Mouse (Mus musculus) heart, postnatal 0 days (tissue): ENCODE results near the gene Sec22b.

Source experiments
- CTCF ChIP-seq: IDR thresholded peaks from 2 replicates; pipeline ENCODE4 v1.5.1; 2016; ENCODE audit warnings: antibody characterized with exemption, control low read depth, low read depth
- EP300 ChIP-seq: IDR thresholded peaks from 2 replicates; pipeline ENCODE4 v1.6.1; 2016; ENCODE audit warnings: antibody characterized with exemption, low read depth

DNA sequence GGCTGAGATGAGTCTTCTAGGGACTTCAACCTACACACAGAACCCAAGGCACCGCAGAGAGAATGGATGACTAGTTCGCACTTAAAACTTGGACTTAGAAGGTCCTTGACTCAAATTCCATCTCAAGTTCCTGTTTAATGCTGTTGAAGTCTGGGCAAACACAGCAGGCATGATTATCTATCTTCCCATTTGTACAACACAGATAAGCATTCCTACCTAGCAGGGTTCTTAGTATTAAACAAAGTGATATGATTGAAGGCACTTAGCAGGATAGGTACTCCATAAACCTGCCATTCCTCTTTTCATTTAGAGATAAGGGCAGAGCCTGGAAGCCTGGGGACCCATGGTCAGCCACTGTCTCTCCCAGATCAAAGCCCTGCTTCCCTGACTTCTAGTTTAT is 67.2 kb downstream of the Sec22b start:
- no peak for TF ChIP-seq CTCF
- TF ChIP-seq EP300 = no peak
